Mouse (Mus musculus): Measurements from ENCODE around the gene Smurf2. TPM values are rescaled to one million over a fixed set of nuclear protein-coding genes. Genes with fewer than 3 reads are reported as not detected.

The Smurf2 gene
- total RNA-seq, 2 experiments from 2014 or later = 28.8 to 30.9 TPM

DNA sequence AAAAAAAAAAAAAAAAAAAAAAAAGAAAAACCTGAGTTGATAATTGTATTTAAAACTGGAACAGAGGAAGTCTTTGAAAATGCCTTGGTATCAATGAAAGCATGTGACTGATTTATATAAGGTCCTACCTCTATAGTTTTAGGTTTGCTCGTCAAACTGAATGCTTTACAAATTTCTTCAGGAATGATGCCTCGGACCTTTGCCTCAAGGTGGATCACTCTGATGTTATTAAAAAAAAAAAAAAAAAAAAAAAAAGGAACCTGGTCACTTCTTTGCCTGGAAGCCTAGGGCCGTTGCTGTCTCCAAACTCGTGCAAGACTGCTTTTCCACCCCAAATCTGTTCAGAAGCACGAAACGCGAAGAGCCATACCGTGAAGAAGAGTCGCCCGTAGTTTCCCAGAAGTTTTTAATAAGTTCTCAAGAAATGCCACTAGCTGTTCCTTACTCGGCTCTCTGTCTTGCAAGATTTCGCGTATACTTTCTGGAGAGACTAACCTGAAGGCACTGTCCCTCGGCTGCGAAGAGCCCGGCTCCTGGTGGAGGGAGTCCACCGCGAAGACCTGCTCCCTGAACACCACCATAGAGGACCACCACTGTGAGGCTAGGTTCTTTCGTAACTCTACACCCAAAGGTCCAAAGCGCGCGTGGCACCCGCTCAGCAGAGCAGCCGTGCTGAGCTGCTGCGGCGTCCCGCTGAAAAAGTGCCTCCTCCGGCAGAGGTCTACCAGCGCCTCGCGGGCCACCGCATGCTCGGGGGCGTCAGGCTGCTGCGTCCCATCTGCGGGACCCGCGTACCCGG lies 141.7 kb downstream of the Smurf2 start:
- DNase-seq (ENCODE audit: low spot score in 2 of 2) = no peak

DNA sequence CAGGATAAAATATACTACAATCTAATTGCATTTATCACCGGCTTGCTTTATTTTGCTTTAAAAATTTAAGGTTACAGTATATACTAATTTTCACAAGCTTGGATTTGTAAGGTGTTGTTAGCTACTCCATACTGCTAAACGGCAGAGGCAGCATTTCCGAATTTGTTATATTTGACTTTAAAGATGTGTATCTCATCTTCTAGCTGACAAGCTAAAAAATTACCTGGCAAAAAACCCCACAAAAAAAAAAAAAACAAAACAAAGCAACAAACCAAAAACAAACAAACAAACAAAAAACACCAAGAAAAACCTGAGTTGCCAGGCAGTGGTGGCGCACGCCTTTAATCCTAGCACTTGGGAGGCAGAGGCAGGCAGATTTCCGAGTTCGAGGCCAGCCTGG lies 142.4 kb downstream of the Smurf2 start:
- no peak for DNase-seq (ENCODE audit: low spot score in 2 of 2)

DNA sequence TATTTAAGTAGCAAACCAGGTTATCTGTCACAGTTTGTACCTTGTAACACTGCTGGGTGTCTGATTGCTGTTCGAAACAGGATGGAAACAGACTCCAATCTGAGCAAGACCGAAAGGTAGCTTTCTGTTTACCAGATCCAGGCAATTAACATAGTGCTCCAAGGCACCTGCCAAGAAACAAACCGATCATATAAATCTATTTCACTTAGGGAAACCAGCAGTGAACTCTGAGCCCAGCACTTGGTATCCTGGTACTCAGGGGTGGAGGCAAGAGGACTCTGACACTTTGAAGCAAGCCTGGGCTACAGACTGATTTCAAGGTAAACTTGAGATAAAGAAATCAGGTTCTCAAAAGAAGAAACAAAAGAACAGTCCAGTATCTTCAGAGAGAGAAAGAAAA lies 143.1 kb downstream of the Smurf2 start:
- no peak for DNase-seq (ENCODE audit: low spot score in 2 of 2)

DNA sequence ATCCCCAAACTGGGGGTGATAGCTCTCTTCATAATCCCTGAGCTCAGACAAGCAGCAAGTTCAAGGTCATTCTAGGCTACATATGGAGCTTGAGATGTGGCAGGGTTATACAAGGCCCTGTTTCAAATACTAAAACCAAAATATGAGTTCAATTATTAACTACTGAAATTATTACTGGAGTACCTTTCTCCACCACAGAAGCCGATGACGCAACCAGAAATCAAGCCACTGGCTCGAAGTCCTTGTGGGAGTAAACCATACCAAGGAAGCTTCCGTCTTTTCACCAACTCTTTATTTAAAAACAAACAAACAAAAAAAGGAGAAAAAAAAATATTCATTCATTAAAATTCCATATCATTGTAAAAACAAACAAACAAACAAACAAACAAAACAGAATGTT lies 143.6 kb downstream of the Smurf2 start:
- no peak for DNase-seq (ENCODE audit: low spot score in 2 of 2)

DNA sequence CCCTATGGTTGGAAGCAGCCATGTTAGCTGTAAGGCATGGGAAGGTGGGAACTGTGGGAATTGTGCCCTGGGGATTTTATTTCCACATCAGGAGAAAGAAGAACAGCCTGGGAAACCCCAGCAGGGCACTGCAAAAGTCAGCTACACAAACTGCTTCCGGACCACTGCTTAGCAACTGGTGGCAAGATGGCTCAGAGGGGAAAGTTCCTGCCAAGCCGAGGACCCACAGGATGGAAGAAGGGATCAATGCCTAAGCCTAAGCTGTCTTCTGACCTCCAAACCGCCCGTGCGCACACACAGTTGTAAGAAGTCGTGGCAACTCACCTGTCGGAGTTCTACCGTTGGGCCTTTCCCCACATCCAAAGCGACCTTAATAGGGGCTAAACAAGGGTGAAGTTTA lies 147.5 kb downstream of the Smurf2 start:
- no peak for DNase-seq (ENCODE audit: low spot score in 2 of 2)

DNA sequence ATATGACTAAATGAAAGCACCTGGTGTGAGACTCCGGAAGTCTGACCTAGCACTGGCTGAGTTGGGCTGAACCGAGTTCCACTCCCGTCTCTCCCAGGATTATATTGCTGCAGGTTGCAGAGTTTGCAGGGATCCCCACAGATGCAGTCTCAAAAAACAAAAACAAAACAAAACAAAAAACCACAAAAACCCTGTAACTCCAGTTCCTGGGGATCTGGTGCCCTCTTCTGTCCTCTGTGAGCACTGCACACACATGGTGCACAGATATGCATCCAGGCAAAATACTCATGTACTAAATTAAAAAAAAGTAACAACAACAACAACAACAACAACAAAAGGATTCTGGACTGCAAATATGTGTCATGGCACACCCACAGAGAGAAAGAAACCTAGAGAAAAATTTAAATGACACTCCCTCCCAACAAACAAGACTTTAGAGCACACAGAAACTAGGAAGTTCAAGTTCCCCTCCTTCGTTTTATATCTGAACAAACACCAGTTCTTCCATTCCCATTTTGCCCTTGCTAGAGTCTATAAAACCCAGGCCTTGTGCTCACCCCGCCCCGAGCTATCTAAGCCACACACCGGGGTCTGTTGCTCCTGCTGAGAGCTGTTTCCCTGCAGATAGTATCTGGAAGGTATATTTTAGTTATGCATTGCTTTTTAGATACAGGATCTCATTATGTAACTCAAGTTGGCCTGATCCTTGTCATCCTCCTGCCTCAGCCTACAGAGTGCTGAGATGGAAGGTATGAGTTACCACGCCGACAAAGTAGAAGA lies 150.1 kb downstream of the Smurf2 start:
- DNase-seq (ENCODE audit: low spot score in 2 of 2) = no peak

Small RNA genes lying within 50 kb of the gene (microRNA-seq; reads per million reads assigned to microRNA genes)
- gene Gm25994 = 0 reads per million in 2 experiments
- gene Gm27322 = 1.1 to 1.8 reads per million in 2 experiments
- 21.8 to 22.9 reads per million in 2 experiments for gene Mir3064

Other genes starting within 250 kb of the Smurf2 start
- gene Pecam1, start 170.1 kb downstream of the Smurf2 start, total RNA-seq (2021) = 10 to 100 TPM; 17.4 to 20.6 TPM
- not detected for gene Milr1, start 169.5 kb downstream of the Smurf2 start, total RNA-seq (2021)
- 1 to 10 TPM; 3.3 to 5.3 TPM for gene Polg2, start 141.2 kb downstream of the Smurf2 start, total RNA-seq (2021)
- 100 to 1,000 TPM; 684 to 691 TPM for gene Ddx5, start 131.5 kb downstream of the Smurf2 start, total RNA-seq (2021)
- 10 to 100 TPM; 12.9 to 15.1 TPM for gene Cep95, start 131.5 kb downstream of the Smurf2 start, total RNA-seq (2021)
- 10 to 100 TPM; 27.9 to 28.7 TPM for gene Kpna2, start 78.8 kb upstream of the Smurf2 start, total RNA-seq (2021)
- gene 1810010H24Rik, start 105.0 kb upstream of the Smurf2 start, total RNA-seq (2021) = 1 to 10 TPM; 4.2 to 5.2 TPM
- gene Bptf, start 211.4 kb upstream of the Smurf2 start, total RNA-seq (2021) = 10 to 100 TPM; 62.7 to 68.0 TPM

All from layer of hippocampus, postnatal 14 days (tissue).